Mouse (Mus musculus) lung, embryonic 15.5 days (tissue): ENCODE data around the gene Clic3. TPM values are rescaled to one million over a fixed set of nuclear protein-coding genes. Genes with fewer than 3 reads are reported as not detected.
A peak's percentile ranks its signal among the peaks of the same experiment; 100 is the strongest.

Source experiments
- ATAC-seq: fragments of 200-750 bp; cut with Nextera tagmentation; 2 replicates; pipeline ENCODE4 v1.8.0; 2017; ENCODE audit warnings: moderate number of reproducible peaks, borderline replicate concordance; ENCODE audit not compliant: low FRiP score, low TSS enrichment; ENCODE audit errors: extremely low read depth
- H3K27ac ChIP-seq: fragments of 300-500 bp; sonication (generic); 2 replicates; pipeline ENCODE4 v1.5.1; 2015; ENCODE audit warnings: moderate library complexity, mild to moderate bottlenecking, inconsistent platforms
- H3K27me3 ChIP-seq: fragments of 300-500 bp; sonication (generic); 2 replicates; pipeline ENCODE4 v1.6.1; 2015; ENCODE audit warnings: inconsistent platforms
- H3K36me3 ChIP-seq: fragments of 300-500 bp; sonication (generic); 2 replicates; pipeline ENCODE4 v1.6.1; 2015; ENCODE audit warnings: inconsistent platforms
- H3K4me1 ChIP-seq: fragments of 300-500 bp; sonication (generic); 2 replicates; pipeline ENCODE4 v1.6.1; 2015; ENCODE audit warnings: inconsistent platforms
- H3K4me2 ChIP-seq: fragments of 300-500 bp; sonication (generic); 2 replicates; pipeline ENCODE4 v1.6.1; 2015; ENCODE audit warnings: inconsistent platforms, mild to moderate bottlenecking, moderate library complexity
- H3K4me3 ChIP-seq: fragments of 300-500 bp; sonication (generic); 2 replicates; pipeline ENCODE4 v1.5.1; 2015; ENCODE audit warnings: mild to moderate bottlenecking, inconsistent platforms
- H3K9ac ChIP-seq: fragments of 300-500 bp; sonication (generic); 2 replicates; pipeline ENCODE4 v1.6.1; 2015; ENCODE audit warnings: inconsistent platforms
- H3K9me3 ChIP-seq: fragments of 300-500 bp; sonication (generic); 2 replicates; pipeline ENCODE4 v1.6.1; 2016; ENCODE audit warnings: inconsistent platforms
- WGBS: fragments of 180-500 bp; shearing (Covaris S2); methylation state at CpG from one replicate; pipeline ENCODE4 v1.1.7; 2015; 5-methylcytosine and 5-hydroxymethylcytosine counted together
- polyA plus RNA-seq: library from polyadenylated mRNA; unstranded; fragments of >200 nt; fragmentation: Nextera tagmentation; extraction: Ambion mirVana; gene quantifications from 2 replicates; pipeline ENCODE4 v1.2.1, GENCODE M21; 2015

The Clic3 gene
- polyA plus RNA-seq, 1 experiment from 2014 or later = 90.3 TPM

DNA sequence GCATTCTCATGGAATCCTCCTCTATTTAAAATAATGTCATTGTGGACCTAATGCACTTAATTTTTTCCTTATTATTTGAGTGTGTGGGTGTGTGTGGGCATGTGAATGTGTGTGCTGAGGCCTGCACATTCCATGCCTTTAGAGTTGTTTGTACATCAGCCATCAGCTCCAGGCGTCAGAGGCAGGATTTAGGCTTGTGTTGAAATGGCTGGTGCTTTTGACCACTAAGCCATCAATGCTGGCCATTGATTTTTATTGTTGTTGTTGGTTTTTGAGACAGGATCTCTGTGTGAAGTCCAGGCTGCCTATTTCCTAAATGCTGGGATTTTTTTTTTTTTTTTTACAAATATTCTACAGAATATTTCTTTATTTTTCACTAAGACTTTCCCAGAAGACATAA is 3.7 kb upstream of the Clic3 start:
- H3K4me2 ChIP-seq = no peak overlapping the region
- ATAC-seq = no peak
- H3K4me3 ChIP-seq = no peak overlapping the region
- no peak overlapping the region for H3K27ac ChIP-seq
- H3K9me3 ChIP-seq = no peaks in the 10 kb centered on the region
- no peaks in the 10 kb centered on the region for H3K27me3 ChIP-seq
- H3K9ac ChIP-seq = no peak overlapping the region
- H3K36me3 ChIP-seq = no peaks in the 10 kb centered on the region
- H3K4me1 ChIP-seq = peaks cover 10% of the 10 kb centered on the region; the same call in 1 of the 2 replicates
- 26% methylated on average over 1 of the region's 1 CpGs for WGBS

DNA sequence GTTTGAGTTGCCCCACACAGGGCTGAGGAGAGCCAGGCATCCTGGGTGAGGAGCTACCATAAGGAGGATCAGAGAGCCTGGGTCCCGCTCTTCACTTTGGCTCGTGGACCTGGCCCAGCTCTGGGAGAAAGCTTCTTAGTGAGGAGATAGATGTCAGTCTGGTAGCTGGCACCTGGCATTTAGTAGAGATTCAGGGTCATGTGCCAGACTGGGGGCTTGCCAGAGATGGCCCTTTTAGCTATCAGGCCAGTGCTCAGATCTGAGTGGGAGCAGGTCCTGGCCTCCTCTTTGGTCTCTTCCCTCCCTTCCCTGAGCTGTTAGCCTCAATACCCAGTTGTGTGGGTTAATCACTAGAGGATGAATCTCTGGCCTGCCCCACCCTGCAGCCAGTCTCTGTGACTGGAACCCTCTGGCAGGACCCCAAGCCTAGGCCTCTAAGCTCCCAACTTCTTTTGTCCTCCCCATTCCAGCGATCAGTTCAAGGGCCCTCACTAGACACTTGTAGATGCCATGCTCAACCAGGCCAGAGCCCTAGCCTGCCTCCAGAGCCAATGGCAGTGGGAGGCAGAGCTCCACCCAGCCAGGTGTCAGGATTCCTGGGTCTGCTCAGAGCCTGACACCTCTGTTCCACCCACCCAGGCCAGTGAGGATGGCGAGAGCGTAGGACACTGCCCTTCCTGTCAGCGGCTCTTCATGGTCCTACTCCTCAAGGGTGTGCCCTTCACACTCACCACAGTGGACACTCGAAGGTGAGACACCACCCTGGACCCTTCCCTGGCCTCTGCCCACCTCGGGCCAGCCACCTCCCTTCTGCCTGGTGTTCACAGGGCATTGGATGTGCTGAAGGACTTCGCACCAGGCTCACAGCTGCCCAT is 621 bp downstream of the Clic3 start:
- no peaks in the 10 kb centered on the region for H3K27me3 ChIP-seq
- peak overlapping the region; percentile 91 for H3K27ac ChIP-seq
- H3K4me2 ChIP-seq = peak overlapping the region; percentile 79
- H3K4me1 ChIP-seq = peaks cover 42% of the 10 kb centered on the region
- no peaks in the 10 kb centered on the region for H3K36me3 ChIP-seq
- H3K9ac ChIP-seq = peak overlapping the region; percentile 12; the same call in 1 of the 2 replicates
- WGBS = 71% methylated on average over 9 of the region's 9 CpGs
- no peak for ATAC-seq
- peak overlapping the region; percentile 22 for H3K4me3 ChIP-seq
- no peaks in the 10 kb centered on the region for H3K9me3 ChIP-seq

DNA sequence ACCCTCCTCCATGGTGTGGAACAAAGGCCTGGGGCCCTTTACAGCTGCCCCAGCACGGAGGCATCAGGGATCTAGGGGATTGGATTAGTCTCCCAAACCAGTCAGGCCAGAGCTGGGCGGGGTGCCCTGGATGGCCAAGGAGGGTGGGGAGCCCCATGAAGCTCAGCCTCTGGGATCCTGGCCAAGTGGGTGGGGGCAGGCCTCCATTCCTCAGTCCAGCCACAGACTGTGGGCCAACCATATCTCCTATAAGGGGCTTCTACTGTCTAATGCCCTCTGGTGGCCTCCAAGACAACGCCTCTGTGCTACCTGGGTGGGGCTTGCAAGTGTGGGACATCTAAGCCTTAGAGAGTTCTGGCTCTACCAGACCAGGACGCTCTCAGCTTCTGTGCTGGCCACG is 2.3 kb downstream of the Clic3 start:
- H3K4me2 ChIP-seq = peak overlapping the region; percentile 79
- H3K4me3 ChIP-seq = no peak overlapping the region
- ATAC-seq = 0 out of 2 replicates have a peak, but pooled peaks have one; percentile 20

DNA sequence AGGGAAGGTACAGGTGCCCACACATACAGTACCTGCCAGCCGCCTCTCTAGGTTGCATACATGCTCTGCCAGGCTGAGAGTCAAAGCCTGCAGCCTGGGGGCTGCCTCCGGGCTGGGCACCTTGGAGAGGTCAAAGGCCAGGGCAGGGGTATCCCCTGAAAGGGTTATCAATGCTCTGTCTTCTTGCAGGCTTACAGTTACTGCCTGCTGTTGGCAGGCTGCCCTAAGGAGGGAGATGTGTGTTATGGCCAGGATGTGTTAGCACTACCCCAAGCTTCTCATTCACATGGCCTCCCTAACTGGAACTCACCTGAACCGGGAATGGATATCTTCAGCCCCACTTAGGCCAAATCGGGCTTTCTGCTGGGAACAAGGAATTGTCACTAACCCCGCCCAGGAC is 3.5 kb downstream of the Clic3 start:
- no peak; the same call in 1 of the 2 replicates for ATAC-seq
- Histone ChIP-seq H3K4me1 (peaks cover 42% of the 10 kb centered on the region), H3K27me3 (no peaks in the 10 kb centered on the region), H3K27ac (peak overlapping the region; percentile 91), H3K9me3 (no peaks in the 10 kb centered on the region), H3K9ac (peak overlapping the region; percentile 52), H3K4me2 (peak overlapping the region; percentile 79), H3K36me3 (no peaks in the 10 kb centered on the region), H3K4me3 (peak overlapping the region; percentile 69)
- 22% methylated on average over 5 of the region's 5 CpGs for WGBS

More for the DNA sequence above, 2.3 kb downstream of the Clic3 start:
- Histone ChIP-seq H3K27ac (peak overlapping the region; percentile 91), H3K27me3 (no peaks in the 10 kb centered on the region), H3K9ac (no peak overlapping the region), H3K9me3 (no peaks in the 10 kb centered on the region), H3K36me3 (no peaks in the 10 kb centered on the region), H3K4me1 (peaks cover 42% of the 10 kb centered on the region)
- 66% methylated on average over 5 of the region's 5 CpGs for WGBS

DNA sequence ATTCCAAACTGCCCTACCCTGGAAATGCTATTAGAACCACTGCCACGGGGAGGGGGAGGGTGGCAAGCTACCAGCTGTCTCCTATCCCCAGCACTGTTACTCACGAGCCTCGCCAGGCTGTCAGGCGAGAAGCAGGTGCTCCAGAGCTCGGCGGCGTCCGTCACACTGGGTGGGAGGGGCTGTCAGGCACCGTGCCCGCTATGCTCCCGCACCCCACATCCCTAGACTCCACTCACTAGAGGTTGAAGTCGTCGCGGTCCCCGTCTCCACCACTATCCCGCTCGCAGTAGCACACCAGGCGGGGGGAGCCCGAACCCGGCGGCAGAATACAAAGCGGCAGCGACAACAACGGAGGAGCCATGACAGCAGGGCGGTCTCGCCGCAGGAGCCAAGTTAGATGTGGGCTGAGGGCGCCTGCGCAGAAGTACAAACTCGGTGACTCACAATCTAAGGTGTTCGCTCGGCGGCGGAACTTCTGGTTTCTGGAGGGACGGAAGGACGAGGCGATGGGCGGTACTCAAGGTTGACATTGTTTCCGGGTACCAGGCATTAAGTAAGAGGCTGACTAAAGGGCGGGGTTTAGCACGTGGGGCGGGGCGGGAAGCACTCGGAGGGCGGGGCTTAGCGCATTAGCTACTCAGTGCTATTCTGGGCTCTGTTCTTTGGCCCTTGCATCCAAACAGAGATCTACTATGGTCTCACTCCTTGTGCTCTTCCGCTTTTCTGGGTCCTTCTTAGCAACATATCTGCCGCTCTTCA is 4.1 kb downstream of the Clic3 start, which contains the start of gene Paxx:
Paxx (minus strand) TSS at position 544 of the 759 bp plus-strand sequence.
- Histone ChIP-seq H3K27me3 (no peaks in the 10 kb centered on the region), H3K27ac (peak within 1 kb of the TSS; percentile 91), H3K9me3 (no peaks in the 10 kb centered on the region), H3K4me3 (peak within 1 kb of the TSS; percentile 69), H3K4me1 (peaks cover 40% of the 10 kb centered on the region), H3K9ac (peak within 1 kb of the TSS; percentile 52), H3K4me2 (peak within 1 kb of the TSS; percentile 79), H3K36me3 (no peaks in the 10 kb centered on the region)
- WGBS = under 1% methylated on average over 42 of the region's 48 CpGs
- peak; percentile 80 for ATAC-seq

DNA sequence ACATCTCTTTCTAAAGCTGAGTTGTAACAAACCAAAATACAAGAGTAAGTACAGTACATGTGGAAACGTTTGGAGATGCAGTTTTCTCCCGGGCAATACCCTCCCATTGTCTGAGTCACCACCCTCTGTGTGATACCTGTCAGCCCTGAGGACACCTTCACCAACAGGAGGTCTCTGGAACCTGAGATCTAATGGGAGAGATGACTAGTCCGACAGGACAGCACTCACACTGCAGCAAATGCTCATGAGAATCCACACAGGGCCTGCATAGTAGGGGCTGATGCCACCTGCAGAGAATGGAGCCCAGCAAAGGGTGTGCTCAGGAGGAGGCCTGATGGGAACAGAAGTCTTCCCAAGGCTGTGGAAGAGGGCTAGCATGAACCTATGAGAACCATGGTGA is 4.8 kb downstream of the Clic3 start:
- H3K27ac ChIP-seq = peak overlapping the region; percentile 91
- H3K4me1 ChIP-seq = peaks cover 36% of the 10 kb centered on the region
- H3K4me2 ChIP-seq = peak overlapping the region; percentile 79
- no peaks in the 10 kb centered on the region for H3K9me3 ChIP-seq
- no peak for ATAC-seq
- 17% methylated on average over 3 of the region's 3 CpGs for WGBS
- peak overlapping the region; percentile 69 for H3K4me3 ChIP-seq
- H3K27me3 ChIP-seq = no peaks in the 10 kb centered on the region
- H3K36me3 ChIP-seq = no peaks in the 10 kb centered on the region
- peak overlapping the region; percentile 32; the same call in 1 of the 2 replicates for H3K9ac ChIP-seq

DNA sequence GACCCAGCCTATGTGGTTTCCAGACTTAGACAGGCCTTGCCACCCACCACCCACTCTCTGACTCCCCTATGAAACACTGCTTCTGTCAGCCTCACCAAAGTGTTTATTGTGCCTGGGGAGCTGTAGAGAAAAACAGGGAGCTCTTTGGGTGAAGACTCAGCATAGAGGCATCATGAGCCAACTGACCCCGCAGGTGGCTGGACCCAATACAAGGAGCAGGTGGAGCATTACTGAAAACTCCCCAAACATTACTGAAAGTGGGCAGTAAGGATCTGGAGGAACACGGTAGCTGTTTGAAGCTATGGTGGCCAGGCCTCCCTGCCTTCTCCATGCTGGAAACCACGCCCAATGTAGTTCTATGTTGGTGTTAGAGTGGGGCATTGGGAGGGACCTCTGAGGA is 7.0 kb downstream of the Clic3 start:
- Histone ChIP-seq H3K27ac (no peak overlapping the region), H3K4me2 (no peak overlapping the region), H3K27me3 (no peaks in the 10 kb centered on the region), H3K9me3 (no peaks in the 10 kb centered on the region), H3K4me3 (no peak overlapping the region), H3K4me1 (peaks cover 29% of the 10 kb centered on the region), H3K36me3 (no peaks in the 10 kb centered on the region), H3K9ac (no peak overlapping the region)
- no peak for ATAC-seq
- 84% methylated on average over 3 of the region's 3 CpGs for WGBS

DNA sequence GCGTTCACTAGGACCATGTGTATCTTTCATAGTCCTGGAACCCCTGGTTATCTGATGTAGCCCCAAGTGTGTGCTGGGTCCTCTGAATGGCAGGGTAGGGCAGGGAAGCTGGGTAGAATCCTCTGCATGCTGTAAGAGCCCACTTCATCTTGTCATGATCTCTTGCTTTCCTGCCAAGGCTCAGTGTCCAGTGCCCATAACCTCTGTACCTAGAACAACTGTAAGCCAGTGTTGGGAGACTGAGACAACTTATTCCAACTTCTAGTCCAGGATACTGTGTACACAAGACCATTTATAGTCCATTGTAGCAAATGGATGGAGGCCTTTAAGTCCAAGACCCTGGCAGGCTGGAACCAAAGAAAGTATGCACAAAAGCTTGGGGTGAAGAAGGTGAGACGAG is 8.6 kb downstream of the Clic3 start:
- 66% methylated on average over 2 of the region's 2 CpGs for WGBS
- H3K4me2 ChIP-seq = no peak overlapping the region
- ATAC-seq = no peak
- H3K36me3 ChIP-seq = no peaks in the 10 kb centered on the region
- H3K9me3 ChIP-seq = no peaks in the 10 kb centered on the region
- H3K9ac ChIP-seq = no peak overlapping the region
- peaks cover 25% of the 10 kb centered on the region for H3K4me1 ChIP-seq
- no peak overlapping the region for H3K4me3 ChIP-seq
- no peaks in the 10 kb centered on the region for H3K27me3 ChIP-seq
- H3K27ac ChIP-seq = no peak overlapping the region

DNA sequence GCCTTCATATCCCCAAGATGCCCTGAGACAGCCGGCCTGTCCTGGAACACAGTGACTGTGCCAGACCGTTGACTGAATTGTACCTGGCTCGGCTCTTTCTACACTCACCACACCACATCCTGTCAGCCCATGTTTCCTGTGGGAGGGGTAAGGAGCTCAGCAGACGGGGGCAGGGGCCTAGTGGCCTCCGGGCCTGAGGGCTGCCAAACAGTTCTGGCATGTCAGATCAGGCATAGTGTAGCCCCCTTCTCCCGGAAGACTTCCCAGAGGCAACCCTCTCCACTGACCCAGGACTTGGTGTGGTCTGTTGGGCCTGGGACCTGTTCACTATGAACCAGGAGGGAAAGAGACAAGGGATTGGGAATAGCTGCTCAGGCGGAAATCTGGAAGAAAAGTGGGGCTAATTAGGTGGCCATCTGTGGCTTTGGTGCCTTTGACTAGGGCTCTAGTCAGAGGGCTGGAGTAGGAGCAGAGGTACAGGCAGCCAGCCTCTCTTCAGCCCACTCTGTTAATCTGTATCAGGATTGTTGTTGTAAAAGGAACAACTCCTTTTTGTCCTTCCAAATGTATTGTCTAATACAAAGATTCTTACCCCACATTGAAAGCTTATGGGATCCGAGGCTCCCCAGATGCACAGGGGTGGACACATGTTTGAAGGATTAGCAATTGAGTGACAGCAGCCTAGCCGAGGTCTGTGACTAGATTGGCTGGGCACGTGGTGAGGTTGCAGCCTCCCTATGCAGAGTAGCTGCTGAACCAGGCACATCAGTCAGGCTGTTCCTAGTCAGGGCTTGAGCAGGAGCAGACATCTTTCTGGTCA is 9.4 kb downstream of the Clic3 start:
- no peaks in the 10 kb centered on the region for H3K36me3 ChIP-seq
- H3K4me3 ChIP-seq = no peak overlapping the region
- H3K4me2 ChIP-seq = no peak overlapping the region
- no peak overlapping the region; the same call in 1 of the 2 replicates for H3K27ac ChIP-seq
- no peaks in the 10 kb centered on the region for H3K27me3 ChIP-seq
- peaks cover 23% of the 10 kb centered on the region for H3K4me1 ChIP-seq
- no peak for ATAC-seq
- no peak overlapping the region for H3K9ac ChIP-seq
- 47% methylated on average over 10 of the region's 10 CpGs for WGBS
- H3K9me3 ChIP-seq = no peaks in the 10 kb centered on the region

DNA sequence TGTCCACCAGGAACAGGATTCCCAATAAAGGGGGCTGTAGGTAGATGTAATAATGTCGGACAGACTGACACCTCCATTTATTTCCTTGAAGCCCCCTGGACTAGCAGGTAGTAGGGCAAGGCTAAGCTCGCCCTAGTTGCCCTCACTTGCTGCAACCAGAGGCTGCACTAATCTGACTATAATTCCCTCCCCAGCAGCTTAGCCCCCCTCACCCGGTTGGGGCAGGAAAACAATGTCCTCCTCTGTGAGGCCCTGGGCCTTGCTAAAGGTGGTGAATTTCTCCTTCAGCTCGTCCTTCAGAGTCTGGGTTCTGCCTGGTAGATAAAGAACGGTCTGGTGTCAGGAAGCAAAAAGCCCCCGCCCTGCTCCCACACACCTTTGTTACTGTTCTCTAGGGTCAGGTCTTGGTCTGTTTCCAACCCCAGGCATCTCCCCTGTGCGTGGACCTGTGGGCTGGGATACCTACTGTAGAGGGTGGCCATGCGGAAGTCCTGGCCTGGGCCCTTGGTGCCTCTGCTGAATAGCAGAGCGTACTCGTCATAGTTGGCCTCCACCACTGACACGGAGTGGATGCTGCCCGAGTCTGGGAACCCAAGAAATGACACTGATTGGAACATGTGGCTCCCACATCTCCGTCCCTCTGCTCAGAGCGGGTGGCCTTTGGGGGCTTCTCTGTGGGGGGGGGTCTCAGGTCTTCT is 11.1 kb downstream of the Clic3 start:
- Histone ChIP-seq H3K27ac (no peak overlapping the region), H3K4me2 (no peak overlapping the region), H3K4me1 (peaks cover 15% of the 10 kb centered on the region; the same call in 1 of the 2 replicates), H3K9ac (no peak overlapping the region), H3K36me3 (no peaks in the 10 kb centered on the region), H3K4me3 (no peak overlapping the region), H3K9me3 (no peaks in the 10 kb centered on the region), H3K27me3 (no peaks in the 10 kb centered on the region)
- no peak for ATAC-seq
- 66% methylated on average over 14 of the region's 14 CpGs for WGBS
